28 mouse cellular contexts compared by ENCODE assay signal in the genomic region with DNA sequence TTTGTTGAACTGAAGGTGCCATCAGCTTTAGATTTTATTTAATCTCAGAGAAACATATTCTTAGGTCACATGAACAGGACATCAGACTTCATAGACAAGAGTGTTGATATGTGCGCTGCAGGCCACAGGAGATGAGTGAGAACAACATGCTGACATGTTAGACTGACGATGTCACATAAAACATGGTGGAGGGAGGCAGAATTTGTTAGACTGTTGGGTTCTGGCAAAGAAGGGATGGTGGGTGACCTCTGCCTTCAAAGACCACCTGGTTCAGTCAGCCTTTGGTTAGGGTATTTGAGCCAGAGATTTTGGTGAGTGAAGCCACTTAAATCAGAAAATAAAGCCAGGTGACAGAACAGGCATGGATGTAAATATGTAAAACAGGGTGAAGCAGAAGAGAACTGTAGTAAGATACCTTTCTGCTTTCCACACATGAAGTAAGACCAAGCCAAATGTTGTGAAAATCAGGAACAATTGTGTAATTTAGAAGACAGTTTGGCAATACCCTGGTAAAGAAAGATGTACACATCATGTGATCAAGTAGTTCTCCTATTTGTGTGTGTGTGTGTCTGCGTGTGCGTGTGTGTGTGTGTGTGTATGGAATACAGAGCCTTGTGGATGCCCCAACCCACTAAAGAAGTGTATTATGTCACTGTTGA. TPM values are rescaled to one million over a fixed set of nuclear protein-coding genes. Genes with fewer than 3 reads are reported as not detected.
DNase-seq lines count a peak whose midpoint lies in the region; ATAC-seq and TF ChIP-seq lines count a peak whose summit lies in the region.
"Had no signal": no experiment of that assay in that cellular context is flagged by ENCODE, and none has a peak within 500 bp of the region (broad histone marks: within the 10 kb centered on the region; RNA-seq: fewer than 3 reads in every experiment).

No protein-coding gene starts in this region.

- 87% methylated on average over 4 of the region's 4 CpGs for WGBS in intestine, postnatal 0 days
- WGBS in intestine, embryonic 15.5 days, result 87% methylated on average over 4 of the region's 4 CpGs

- H3K36me3 ChIP-seq in intestine, postnatal 0 days (ENCODE audit: control insufficient read depth, insufficient read depth), result peaks cover 26% of the 10 kb centered on the region
- H3K36me3 ChIP-seq in intestine, embryonic 15.5 days, result no peaks in the 10 kb centered on the region
- peaks cover 4% of the 10 kb centered on the region for H3K36me3 ChIP-seq in testis, adult 2 months (ENCODE audit: control insufficient read depth, insufficient read depth, low read length)

- peaks cover 21% of the 10 kb centered on the region for H3K4me1 ChIP-seq in intestine, postnatal 0 days (replicated peaks; ENCODE audit: control insufficient read depth, insufficient read depth, low read length)
- peaks cover 25% of the 10 kb centered on the region for H3K4me1 ChIP-seq in intestine, embryonic 15.5 days (replicated peaks)
- no peaks in the 10 kb centered on the region for H3K4me1 ChIP-seq in testis, adult 2 months (ENCODE audit: control insufficient read depth, insufficient read depth, low read length)
- H3K4me1 ChIP-seq: forebrain, embryonic 13.5 days; limb, embryonic 15.5 days; neural tube, embryonic 12.5 days had no signal

- TF ChIP-seq POLR2A in testis, adult 2 months (IDR thresholded peaks at IDR 0.05; ENCODE audit: control insufficient read depth, low read depth, low read length), result no peak

- H3K4me2 ChIP-seq in intestine, postnatal 0 days (replicated peaks; ENCODE audit: low read depth), result no peak overlapping the region
- H3K4me2 ChIP-seq in intestine, embryonic 15.5 days (replicated peaks), result no peak overlapping the region
- H3K4me2 ChIP-seq: embryonic facial prominence, embryonic 13.5 days; forebrain, embryonic 13.5 days; heart, embryonic 13.5 days; hindbrain, embryonic 12.5 days; limb, embryonic 15.5 days; lung, embryonic 14.5 days; midbrain, embryonic 13.5 days; neural tube, embryonic 12.5 days had no signal

- no peaks in the 10 kb centered on the region for H3K9me3 ChIP-seq in intestine, postnatal 0 days (ENCODE audit: control insufficient read depth)
- H3K9me3 ChIP-seq in intestine, embryonic 15.5 days, result no peaks in the 10 kb centered on the region
- H3K9me3 ChIP-seq: embryonic facial prominence, embryonic 13.5 days; forebrain, embryonic 13.5 days; G1E; heart, embryonic 13.5 days; hindbrain, embryonic 12.5 days; limb, embryonic 15.5 days; midbrain, embryonic 13.5 days; neural tube, embryonic 12.5 days had no signal

- H3K27me3 ChIP-seq in intestine, postnatal 0 days (replicated peaks; ENCODE audit: control insufficient read depth, insufficient read depth, low read length), result no peaks in the 10 kb centered on the region
- H3K27me3 ChIP-seq in intestine, embryonic 15.5 days (replicated peaks), result no peaks in the 10 kb centered on the region
- no peaks in the 10 kb centered on the region for H3K27me3 ChIP-seq in testis, adult 2 months (ENCODE audit: control insufficient read depth, insufficient read depth, low read length)
- H3K27me3 ChIP-seq: CH12.LX; embryonic facial prominence, embryonic 13.5 days; forebrain, embryonic 13.5 days; heart, embryonic 13.5 days; hindbrain, embryonic 12.5 days; limb, embryonic 15.5 days; midbrain, embryonic 13.5 days; neural tube, embryonic 12.5 days had no signal

- peak overlapping the region; percentile 31; the same call in 1 of the 2 replicates for H3K27ac ChIP-seq in intestine, postnatal 0 days (ENCODE audit: low read depth, low read length)
- no peak overlapping the region for H3K27ac ChIP-seq in intestine, embryonic 15.5 days
- H3K27ac ChIP-seq in testis, adult 2 months (ENCODE audit: control insufficient read depth, insufficient read depth, low read depth, low read length), result no peak overlapping the region
- H3K27ac ChIP-seq: embryonic facial prominence, embryonic 13.5 days; forebrain, embryonic 13.5 days; heart, embryonic 13.5 days; hindbrain, embryonic 12.5 days; kidney, postnatal 0 days; left cerebral cortex, adult 2 months; limb, embryonic 15.5 days; midbrain, embryonic 13.5 days; neural tube, embryonic 12.5 days had no signal

- TF ChIP-seq CTCF in intestine, postnatal 0 days (IDR thresholded peaks at IDR 0.05; ENCODE audit: low read depth), result no peak
- no peak for TF ChIP-seq CTCF in testis, adult 2 months (IDR thresholded peaks at IDR 0.05; ENCODE audit: control insufficient read depth, insufficient read depth, insufficient replicate concordance, low read depth, low read length)

- H3K9ac ChIP-seq in intestine, postnatal 0 days (ENCODE audit: low read depth, low read length), result no peak overlapping the region
- H3K9ac ChIP-seq in intestine, embryonic 15.5 days, result no peak overlapping the region
- H3K9ac ChIP-seq: embryonic facial prominence, embryonic 13.5 days; forebrain, embryonic 13.5 days; heart, embryonic 13.5 days; hindbrain, embryonic 12.5 days; limb, embryonic 15.5 days; lung, embryonic 14.5 days; midbrain, embryonic 13.5 days; neural tube, embryonic 12.5 days had no signal

- no peak for ATAC-seq in intestine, postnatal 0 days
- no peak for ATAC-seq in intestine, embryonic 15.5 days
- peak; percentile 92 for ATAC-seq in granulocyte monocyte progenitor cell, adult 5-6 weeks (replicated peaks; ENCODE audit: poor library complexity, severe bottlenecking)
- ATAC-seq: forebrain, embryonic 13.5 days; midbrain, embryonic 13.5 days had no signal

- H3K4me3 ChIP-seq in intestine, postnatal 0 days (ENCODE audit: low read depth, low read length), result no peak overlapping the region
- H3K4me3 ChIP-seq in intestine, embryonic 15.5 days (replicated peaks), result no peak overlapping the region
- peak overlapping the region; percentile 62 for H3K4me3 ChIP-seq in testis, adult 2 months (ENCODE audit: control insufficient read depth, low read depth, low read length)
- H3K4me3 ChIP-seq: embryonic facial prominence, embryonic 13.5 days; erythroblast, embryonic 14.5 days; forebrain, embryonic 13.5 days; heart, embryonic 13.5 days; hindbrain, embryonic 12.5 days; left cerebral cortex, adult 2 months; limb, embryonic 15.5 days; midbrain, embryonic 13.5 days; neural tube, embryonic 12.5 days had no signal

- DNase-seq in testis, postnatal 14 days (ENCODE audit: low spot score), result no peak
- DNase-seq in Muller cell, postnatal 12 days (ENCODE audit: inconsistent ontology term), result no peak
- no peak for DNase-seq in adrenal gland, adult 2 months
- DNase-seq: B cell, adult 2 months; cerebellum, postnatal 25 days; embryo, embryonic 11 days; heart, postnatal 14 days; kidney, adult 2 months; left cerebral cortex, postnatal 4 days; retina, postnatal 1 day; thymus, postnatal 25 days had no signal

RNA-seq across cellular contexts. Expression of gene Snrk, which starts 21.4 kb away (rescaled TPM):
- 35.4 and 35.6 TPM in 2 replicates for polyA plus RNA-seq in intestine, postnatal 0 days (2015; fragmentation: Nextera tagmentation; extraction: Ambion mirVana)
- polyA plus RNA-seq in intestine, embryonic 15.5 days (2015; fragmentation: Nextera tagmentation; extraction: Ambion mirVana), result 46.1 and 49.4 TPM in 2 replicates
- polyA plus RNA-seq in testis, adult 2 months (2012; rRNA removed), result 18.7 and 29.5 TPM in 2 replicates
- total RNA-seq in granulocyte monocyte progenitor cell, adult 5-6 weeks (2014; fragmentation: Nextera tagmentation), result 15.4 and 17.8 TPM in 2 replicates
- total RNA-seq in granulocyte monocyte progenitor cell, adult 5-6 weeks (2017), result 19.8 and 25.9 TPM in 2 replicates
- total RNA-seq in adrenal gland, adult 2 months (2021), result 100 to 1,000 TPM; 183 to 230 TPM
- polyA plus RNA-seq in adrenal gland, adult 2 months (2012; rRNA removed), result 114 and 115 TPM in 2 replicates
